Mouse (Mus musculus): ENCODE results near the gene Ccdc34.
"Not testable (repeated sequence)": the region's sequence is repeated elsewhere in the genome, so short reads cannot be mapped to it uniquely, and the experiment has no call there.

The Ccdc34 gene

GRCm38 (mm10) chr2:110077655-110078054 lies 60.0 kb downstream of the Ccdc34 start:
- no peak for DNase-seq (ENCODE audit: low read depth, low spot score)

DNA sequence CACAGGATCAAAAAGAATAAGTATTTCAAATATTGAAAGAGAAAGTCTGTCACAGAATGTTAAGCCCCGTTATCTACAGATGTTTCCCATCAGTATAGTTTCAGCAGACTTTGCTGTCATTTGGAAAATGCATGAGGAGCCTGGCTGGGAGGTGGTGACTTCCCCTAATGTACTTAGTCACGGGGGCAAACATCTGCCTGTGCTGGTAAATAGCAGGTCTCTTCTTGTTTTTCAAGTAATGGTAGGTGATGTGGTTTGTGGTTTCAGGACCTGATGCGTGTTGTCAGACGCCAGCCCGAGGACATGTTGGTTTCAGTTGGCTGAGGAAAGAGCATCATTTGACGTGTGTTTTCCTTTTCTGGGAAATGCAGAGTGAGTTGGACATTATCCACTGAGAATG lies 62.9 kb downstream of the Ccdc34 start:
- no peak for DNase-seq (ENCODE audit: low read depth, low spot score)

DNA sequence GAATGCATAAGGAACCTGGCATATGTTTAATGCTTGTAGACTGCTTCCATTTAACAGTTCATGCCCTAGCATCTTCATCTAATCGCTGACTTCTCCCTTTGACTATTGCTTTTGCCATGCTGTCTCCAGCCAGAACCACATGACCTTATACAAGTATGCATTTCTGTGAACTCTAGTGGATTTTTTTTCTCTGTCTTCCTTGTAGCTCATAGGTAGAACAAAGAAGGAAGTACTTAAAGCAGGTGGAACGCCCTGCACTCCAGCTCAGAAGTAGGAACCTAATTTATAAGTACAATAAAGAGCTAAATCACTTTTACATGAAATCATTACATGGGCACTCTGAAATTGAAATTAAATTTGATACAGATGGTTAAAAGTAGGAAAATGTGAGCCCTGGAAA lies 65.4 kb downstream of the Ccdc34 start:
- no peak for DNase-seq (ENCODE audit: low read depth, low spot score)

GRCm38 (mm10) chr2:110085701-110086143 lies 68.1 kb downstream of the Ccdc34 start:
- no peak for DNase-seq (ENCODE audit: low read depth, low spot score)

DNA sequence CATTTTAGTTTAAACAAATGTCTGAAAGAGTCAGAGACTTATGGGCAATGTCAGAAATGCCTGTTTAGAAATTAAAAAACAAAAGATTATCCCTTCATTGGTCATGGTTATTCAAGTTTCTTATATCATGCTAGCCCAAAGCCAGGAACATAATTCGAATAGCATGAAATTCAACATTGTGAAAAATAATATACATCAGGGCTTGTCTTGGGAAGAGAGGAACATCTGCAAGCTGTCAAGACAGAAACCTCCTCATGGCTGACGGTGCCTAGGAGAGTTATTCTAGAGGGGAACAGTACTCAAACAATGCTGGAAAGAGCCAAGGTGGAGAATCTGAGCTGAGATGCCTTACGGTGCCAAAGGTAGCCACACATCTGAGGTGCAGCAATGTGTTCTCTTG lies 96.5 kb downstream of the Ccdc34 start:
- no peak for DNase-seq (ENCODE audit: low read depth, low spot score)

DNA sequence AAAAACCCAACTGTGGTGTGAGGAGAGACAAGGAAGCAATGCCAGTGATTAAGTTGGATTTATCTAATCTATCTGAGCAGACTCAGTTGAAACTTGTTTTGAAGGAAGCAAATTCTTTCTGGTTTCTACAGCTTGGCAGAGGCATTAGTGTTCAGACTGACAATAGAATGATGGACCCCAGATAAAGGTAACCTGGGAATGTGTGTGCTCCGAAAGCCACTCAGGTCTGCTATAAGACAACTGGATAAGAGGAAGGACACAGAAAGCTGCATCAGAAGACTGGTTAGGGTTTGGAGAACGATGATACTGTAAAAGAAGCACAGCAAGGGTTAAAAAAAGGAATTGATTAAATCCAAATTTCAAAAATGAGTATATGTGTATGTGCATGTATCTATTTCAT lies 111.8 kb downstream of the Ccdc34 start:
- no peak for DNase-seq (ENCODE audit: low read depth, low spot score)

- DNase-seq (ENCODE audit: low read depth, low spot score) = no peak
These were observed 114.0 kb downstream of the Ccdc34 start for GRCm38 (mm10) chr2:110131573-110131972.

GRCm38 (mm10) chr2:110133356-110134115 lies 115.9 kb downstream of the Ccdc34 start:
- DNase-seq (ENCODE audit: low read depth, low spot score) = no peak

DNA sequence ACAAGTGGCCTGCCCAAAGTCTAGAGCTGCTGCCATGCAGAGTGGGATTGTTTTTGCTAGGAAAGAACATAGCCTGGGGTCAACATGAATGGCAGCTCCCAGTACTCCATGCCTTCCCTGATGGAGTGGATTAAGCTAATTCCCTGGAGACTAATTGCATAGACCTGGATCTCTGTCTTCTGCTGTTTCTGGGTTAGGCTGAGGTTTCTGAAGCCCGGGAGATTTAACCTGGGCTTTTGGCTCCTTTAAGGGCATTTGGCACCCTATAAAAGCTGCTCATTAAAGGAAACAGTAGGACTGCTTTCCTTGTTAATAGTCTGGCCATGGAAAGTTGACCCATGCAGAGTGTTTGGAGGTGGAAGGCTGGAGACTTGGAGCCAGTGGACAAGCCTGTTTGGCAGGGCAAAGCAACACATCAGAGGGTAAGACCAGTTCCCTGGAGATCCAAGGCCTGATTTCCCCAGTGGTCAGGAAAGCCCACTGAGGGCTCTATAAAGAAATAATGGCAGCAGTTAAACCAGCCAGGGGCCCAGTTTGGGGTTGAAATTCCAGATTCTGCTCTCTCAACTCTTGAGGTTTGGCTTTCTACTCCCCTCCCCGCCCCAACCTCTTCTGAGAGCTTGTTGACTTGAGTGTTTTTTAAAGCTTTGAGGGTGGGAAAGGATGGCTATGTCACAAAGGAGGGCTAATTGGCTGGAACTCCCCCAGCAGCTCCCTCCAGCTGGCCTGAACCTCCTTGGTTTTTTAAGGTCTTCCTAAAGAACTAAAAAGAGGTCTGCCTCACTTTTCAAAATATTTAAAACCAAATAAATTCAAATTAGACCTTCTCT lies 117.4 kb downstream of the Ccdc34 start:
- DNase-seq (ENCODE audit: low read depth, low spot score) = no peak

DNA sequence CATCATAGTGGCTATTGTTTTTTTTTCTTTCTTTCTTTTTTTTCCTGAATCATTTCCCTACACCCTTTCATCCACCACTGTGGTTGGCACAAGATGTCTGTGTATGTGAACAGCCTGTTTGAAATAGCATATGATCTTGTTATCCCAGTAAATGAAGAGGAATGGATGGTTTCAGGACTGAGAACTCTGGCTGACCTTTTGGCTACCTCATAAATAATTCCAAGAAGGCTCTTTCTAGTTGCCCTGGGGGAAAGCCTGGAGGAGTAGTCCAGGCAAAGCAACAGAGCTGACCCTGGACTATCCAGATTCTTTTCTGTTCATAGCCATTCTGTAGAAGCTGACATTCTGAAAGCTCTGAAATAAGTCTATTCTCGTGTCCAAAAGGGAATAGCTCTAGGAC lies 119.7 kb downstream of the Ccdc34 start:
- DNase-seq (ENCODE audit: low read depth, low spot score) = no peak

DNA sequence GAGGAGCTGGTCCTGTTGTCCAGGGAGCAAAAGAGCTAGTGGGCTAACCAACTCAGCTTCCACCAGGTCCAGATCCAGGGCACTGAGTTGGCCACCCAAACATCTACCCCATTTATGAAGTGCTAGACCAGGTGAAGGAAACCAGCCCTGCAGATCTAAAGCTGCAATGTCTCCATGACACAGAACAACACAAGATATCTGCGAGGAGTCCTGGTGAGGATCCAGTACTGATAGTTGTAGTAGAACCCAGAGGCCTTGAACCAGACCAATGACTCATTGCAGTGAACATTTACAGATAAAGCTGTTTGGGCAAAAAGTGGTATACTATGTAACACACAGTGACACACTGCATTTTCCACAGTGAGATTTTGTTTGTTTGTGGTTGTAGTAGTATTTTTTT lies 120.5 kb downstream of the Ccdc34 start:
- no peak for DNase-seq (ENCODE audit: low read depth, low spot score)

GRCm38 (mm10) chr2:110147980-110148379 lies 130.4 kb downstream of the Ccdc34 start:
- DNase-seq (ENCODE audit: low read depth, low spot score) = not testable (repeated sequence)

DNA sequence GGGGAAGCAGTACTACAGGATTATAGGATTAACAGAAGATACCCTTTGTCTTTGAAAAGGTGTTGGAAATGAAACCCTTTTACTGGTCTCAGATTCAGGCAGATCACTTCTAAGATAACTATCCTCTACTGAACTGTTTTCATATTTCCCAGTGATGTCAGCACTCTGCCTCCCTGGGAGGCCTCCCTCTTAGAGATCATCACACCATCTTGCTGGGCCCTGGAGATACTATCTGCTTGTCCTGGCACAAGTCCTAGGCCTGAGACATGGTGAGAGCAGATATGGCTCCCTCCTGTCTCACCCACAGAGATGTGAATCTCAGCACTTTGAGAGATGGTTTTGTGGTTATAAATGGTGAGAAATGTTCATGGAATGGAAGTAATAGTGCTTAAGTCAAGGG lies 131.6 kb downstream of the Ccdc34 start:
- DNase-seq (ENCODE audit: low read depth, low spot score) = no peak

DNA sequence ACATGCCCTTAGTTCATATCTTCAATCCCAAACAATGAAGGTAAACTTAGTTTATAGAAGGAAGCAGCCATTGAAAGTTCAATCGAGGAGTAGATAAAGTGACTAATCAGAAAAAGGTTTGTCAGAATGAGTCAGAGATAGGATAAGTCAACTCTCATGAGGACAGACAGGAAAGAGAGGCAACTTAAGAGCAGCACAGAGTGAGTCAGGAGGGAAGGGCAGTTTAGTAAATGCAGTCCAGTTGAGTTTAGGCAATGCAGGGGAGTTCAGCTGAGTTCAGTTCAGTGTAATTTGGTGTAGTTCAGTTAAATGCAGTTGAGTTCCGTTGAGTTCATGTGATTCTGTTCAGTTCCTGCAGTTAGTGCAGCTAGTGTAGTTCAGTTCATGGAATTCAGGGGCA lies 138.7 kb downstream of the Ccdc34 start:
- DNase-seq (ENCODE audit: low read depth, low spot score) = no peak

- no peak for DNase-seq (ENCODE audit: low read depth, low spot score)
These were observed 147.4 kb downstream of the Ccdc34 start for GRCm38 (mm10) chr2:110165003-110165402.

- DNase-seq (ENCODE audit: low read depth, low spot score) = no peak
These were observed 150.1 kb downstream of the Ccdc34 start for GRCm38 (mm10) chr2:110167694-110168093.

GRCm38 (mm10) chr2:110168361-110168760 lies 150.7 kb downstream of the Ccdc34 start:
- DNase-seq (ENCODE audit: low read depth, low spot score) = no peak

GRCm38 (mm10) chr2:110172456-110172855 lies 154.8 kb downstream of the Ccdc34 start:
- no peak for DNase-seq (ENCODE audit: low read depth, low spot score)

- no peak for DNase-seq (ENCODE audit: low read depth, low spot score)
These were observed 156.2 kb downstream of the Ccdc34 start for GRCm38 (mm10) chr2:110173818-110174247.

GRCm38 (mm10) chr2:110176761-110177400 lies 159.3 kb downstream of the Ccdc34 start:
- DNase-seq (ENCODE audit: low read depth, low spot score) = no peak

DNA sequence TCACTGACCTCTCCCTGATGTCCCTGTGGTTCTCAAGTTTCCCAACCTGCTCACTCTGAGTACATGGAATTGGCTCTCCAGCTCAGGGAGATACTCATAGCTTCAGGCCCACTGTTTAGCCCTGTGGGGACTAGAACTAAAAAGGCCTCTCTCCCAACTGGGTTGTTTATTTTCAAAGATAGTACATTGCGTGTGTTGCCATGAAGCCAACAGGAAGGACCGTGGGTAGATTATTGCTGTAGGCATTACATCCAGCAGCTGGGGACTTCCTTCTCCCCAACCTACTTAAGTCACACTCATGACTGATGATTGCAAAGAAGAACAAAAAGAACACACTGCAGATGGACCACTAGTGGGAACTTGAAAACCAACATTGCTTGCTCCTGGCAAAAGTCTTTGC lies 159.8 kb downstream of the Ccdc34 start:
- DNase-seq (ENCODE audit: low read depth, low spot score) = no peak

DNA sequence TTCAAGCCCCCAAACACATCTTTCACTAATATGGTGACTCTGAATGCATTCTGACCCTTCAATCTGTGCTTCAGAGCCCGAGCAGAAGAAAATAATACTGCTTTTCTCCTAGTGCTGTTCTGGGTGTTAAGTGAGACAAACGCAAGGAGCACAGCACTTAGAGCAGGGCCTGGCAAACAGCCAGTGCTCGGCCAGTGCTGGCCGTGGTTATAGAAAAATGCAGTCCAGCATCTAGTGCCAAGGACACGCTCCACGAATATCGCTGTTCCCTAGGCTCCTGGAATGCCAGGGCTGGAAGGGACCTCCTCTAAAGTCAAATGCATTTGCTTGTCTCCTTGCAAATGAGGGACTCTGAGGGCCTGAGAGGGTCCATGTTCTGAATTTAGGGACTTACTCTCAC lies 160.3 kb downstream of the Ccdc34 start:
- no peak for DNase-seq (ENCODE audit: low read depth, low spot score)

Data from ES-CJ7 (cell line).